Mouse (Mus musculus) spleen, adult 2 months (tissue): ENCODE measurements around the gene March5.

ENCODE experiments used
- CTCF ChIP-seq: fragments of 200-500 bp; IDR thresholded peaks from 2 replicates; pipeline ENCODE4 v1.5.1; 2011; ENCODE audit warnings: mild to moderate bottlenecking, inconsistent platforms; ENCODE audit not compliant: insufficient read depth, insufficient read length, insufficient replicate concordance; ENCODE audit errors: extremely low read depth
- POLR2A ChIP-seq: fragments of 200-500 bp; IDR thresholded peaks from 2 replicates; pipeline ENCODE4 v1.6.1; 2011; ENCODE audit warnings: low read depth, low read length, inconsistent platforms

DNA sequence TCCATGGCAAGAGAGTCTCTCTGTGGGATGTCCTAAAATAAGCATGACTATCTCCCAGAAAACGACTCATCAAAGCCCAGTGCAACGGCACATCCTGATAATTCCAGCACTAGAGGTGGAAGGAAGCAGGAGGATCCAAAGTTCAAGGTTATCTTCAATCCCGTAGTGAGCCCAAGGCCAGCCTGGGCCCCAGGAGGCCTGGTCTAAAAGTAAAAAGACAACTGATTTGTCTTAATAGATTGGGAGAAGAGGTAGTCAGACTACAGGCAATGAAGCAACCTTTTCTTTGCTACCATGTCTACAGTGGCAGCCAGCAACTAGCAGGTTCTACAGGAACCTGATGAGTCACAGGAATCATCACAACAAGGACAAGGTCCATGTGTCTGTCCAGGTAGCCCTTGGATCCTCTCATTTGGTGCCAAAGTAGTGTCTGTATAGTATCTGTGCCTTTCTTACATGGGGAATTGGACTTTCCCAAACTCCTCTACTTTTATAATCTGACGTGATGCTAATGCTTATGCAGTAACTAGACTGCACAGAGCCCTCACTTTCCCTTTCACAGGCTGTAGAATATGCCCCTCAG, 18.9 kb upstream of the March5 start:
- TF ChIP-seq CTCF (no peak), POLR2A (no peak)
